In the genomic region with DNA sequence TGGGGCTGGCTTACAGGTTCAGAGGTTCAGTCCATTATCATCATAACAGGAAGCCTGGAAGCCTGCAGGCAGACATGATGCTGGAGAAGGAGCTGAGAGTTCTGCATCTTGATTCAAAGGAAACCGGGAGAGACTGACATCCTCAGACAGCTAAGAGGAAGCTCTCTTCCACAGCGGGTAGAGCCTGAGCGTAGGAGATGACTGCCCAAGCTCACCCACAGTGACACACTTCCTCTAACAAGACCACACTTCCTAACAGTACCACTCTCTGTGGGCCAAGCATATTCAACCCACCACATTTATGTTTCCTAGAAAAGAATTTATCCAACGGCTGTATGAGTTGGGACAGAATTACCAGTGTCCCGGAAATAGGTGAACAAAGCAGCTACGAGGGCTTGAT, we compare ENCODE assay signal across 27 mouse cellular contexts. TPM values are rescaled to one million over a fixed set of nuclear protein-coding genes. Genes with fewer than 3 reads are reported as not detected.
DNase-seq lines count a peak whose midpoint lies in the region; ATAC-seq and TF ChIP-seq lines count a peak whose summit lies in the region.
"Had no signal": no experiment of that assay in that cellular context is flagged by ENCODE, and none has a peak within 500 bp of the region (broad histone marks: within the 10 kb centered on the region; RNA-seq: fewer than 3 reads in every experiment).

No protein-coding gene starts in this region.

- DNase-seq in layer of hippocampus, adult 2 months (ENCODE audit: low spot score in 2 of 2): no peak
- DNase-seq in layer of hippocampus, postnatal 10 days (ENCODE audit: low spot score in 2 of 2): no peak
- DNase-seq in spleen, postnatal 36 days (ENCODE audit: low spot score in 2 of 2): peak; percentile 51 to 61
- DNase-seq in spleen, adult 12 weeks (ENCODE audit: low spot score): no peak
- DNase-seq in right cerebral cortex, adult 2 months (ENCODE audit: low spot score in 2 of 2): no peak
- DNase-seq in cerebellum, adult 11-12 months: no peak
- DNase-seq: adrenal gland, postnatal 10 days; cerebellum, adult 8-10 months; cerebellum, postnatal 36 days; heart, postnatal 14 days; kidney, adult 18-20 months; kidney, postnatal 4 days; liver, postnatal 0 days; thymus, adult 18-20 months had no signal

- H3K4me3 ChIP-seq in layer of hippocampus, adult 2 months: no peak overlapping the region
- H3K4me3 ChIP-seq: heart, embryonic 13.5 days; hindbrain, embryonic 13.5 days; limb, embryonic 12.5 days; megakaryocyte, embryonic 14.5 days; midbrain, embryonic 13.5 days; neural tube, embryonic 13.5 days; stomach, embryonic 15.5 days had no signal

- peak overlapping the region; percentile 57; the same call in 1 of the 2 replicates for H3K27ac ChIP-seq in layer of hippocampus, adult 2 months
- H3K27ac ChIP-seq: heart, embryonic 13.5 days; hindbrain, embryonic 13.5 days; limb, embryonic 12.5 days; midbrain, embryonic 13.5 days; neural tube, embryonic 13.5 days; stomach, embryonic 15.5 days had no signal

- no peak for TF ChIP-seq CTCF in layer of hippocampus, adult 2 months (conservative IDR thresholded peaks at IDR 0.05)

- ATAC-seq in megakaryocyte, adult 5-6 weeks (ENCODE audit: poor library complexity, severe bottlenecking): peak; percentile 81
- ATAC-seq: activated CD4-positive, CD25-positive, alpha-beta regulatory T cell, adult 4 months; forebrain, embryonic 14.5 days; inflammation-experienced regulatory T-cells, adult 6 months; liver, postnatal 0 days; lung, postnatal 0 days; midbrain, embryonic 13.5 days had no signal

RNA-seq across cellular contexts. Expression of a gene that starts 15.6 kb away (rescaled TPM):
- 10 to 100 TPM; 25.5 to 35.0 TPM for total RNA-seq in layer of hippocampus, adult 2 months (2021)
- total RNA-seq in layer of hippocampus, postnatal 10 days (2021): 10 to 100 TPM; 38.6 to 39.4 TPM
- 16.5 and 25.2 TPM in 2 replicates for total RNA-seq in megakaryocyte, adult 5-6 weeks (2015)
- 16.5 and 17.8 TPM in 2 replicates for total RNA-seq in megakaryocyte, adult 5-6 weeks (2017)

RNA-seq across cellular contexts. Expression of a gene that starts 30.8 kb away (rescaled TPM):
- total RNA-seq in layer of hippocampus, adult 2 months (2021): not detected
- under 1 TPM in 1 of 2 experiments, not detected in 1; 0.37 TPM for total RNA-seq in layer of hippocampus, postnatal 10 days (2021)
- total RNA-seq in megakaryocyte, adult 5-6 weeks (2015): not detected in 2 replicates
- total RNA-seq in megakaryocyte, adult 5-6 weeks (2017): not detected in 2 replicates
- total RNA-seq: adrenal gland, postnatal 10 days; heart, postnatal 14 days; left cerebral cortex, postnatal 14 days had no signal

RNA-seq across cellular contexts. Expression of a gene that starts 46.7 kb away (rescaled TPM):
- 10 to 100 TPM; 15.0 to 18.1 TPM for total RNA-seq in layer of hippocampus, adult 2 months (2021)
- total RNA-seq in layer of hippocampus, postnatal 10 days (2021): 10 to 100 TPM; 15.7 to 20.1 TPM
- total RNA-seq in megakaryocyte, adult 5-6 weeks (2015): 21.6 and 25.4 TPM in 2 replicates
- 27.7 and 32.1 TPM in 2 replicates for total RNA-seq in megakaryocyte, adult 5-6 weeks (2017)

RNA-seq across cellular contexts. Expression of a gene that starts 46.9 kb away (rescaled TPM):
- 10 to 100 TPM; 52.3 to 52.5 TPM for total RNA-seq in layer of hippocampus, adult 2 months (2021)
- total RNA-seq in layer of hippocampus, postnatal 10 days (2021): 10 to 100 TPM; 53.9 to 59.0 TPM
- 135 and 148 TPM in 2 replicates for total RNA-seq in megakaryocyte, adult 5-6 weeks (2015)
- total RNA-seq in megakaryocyte, adult 5-6 weeks (2017): 71.6 and 93.9 TPM in 2 replicates

Comparison
In these comparisons a context has a peak if more than half of its experiments do, and no peak if none do; other contexts are left out.
1. DNase-seq: peak in spleen, postnatal 36 days (2 of 2); none in layer of hippocampus, adult 2 months (0 of 2), layer of hippocampus, postnatal 10 days (0 of 2), spleen, adult 12 weeks (single experiment), right cerebral cortex, adult 2 months (0 of 2) and cerebellum, adult 11-12 months (single experiment).